Mouse (Mus musculus) activated CD4-positive, CD25-positive, alpha-beta regulatory T cell, adult 4 months (primary cell): ENCODE measurements around the gene Eid3. TPM values are rescaled to one million over a fixed set of nuclear protein-coding genes. Genes with fewer than 3 reads are reported as not detected.

Experiments
- ATAC-seq: one replicate; pipeline ENCODE4 v1.8.0; 2017
- polyA plus RNA-seq, 2 experiments: library from polyadenylated mRNA; unstranded; fragments of 100-300 nt; shearing (Covaris generic); gene quantifications; one replicate each; pipeline ENCODE4 v1.2.1; 2017

The Eid3 gene
- 1 to 10 TPM in 1 of 2 experiments, under 1 TPM in 1; 0.76 to 1.2 TPM for polyA plus RNA-seq

- ATAC-seq = no peak
These were observed at the start of gene Eid3 for GRCm38 (mm10) chr10:82866356-82866755. Gene Eid3, plus strand, starts transcription at chr10:82866626.

GRCm38 (mm10) chr10:82817514-82817913 is 48.9 kb upstream of the Eid3 start:
- ATAC-seq = no peak

DNA sequence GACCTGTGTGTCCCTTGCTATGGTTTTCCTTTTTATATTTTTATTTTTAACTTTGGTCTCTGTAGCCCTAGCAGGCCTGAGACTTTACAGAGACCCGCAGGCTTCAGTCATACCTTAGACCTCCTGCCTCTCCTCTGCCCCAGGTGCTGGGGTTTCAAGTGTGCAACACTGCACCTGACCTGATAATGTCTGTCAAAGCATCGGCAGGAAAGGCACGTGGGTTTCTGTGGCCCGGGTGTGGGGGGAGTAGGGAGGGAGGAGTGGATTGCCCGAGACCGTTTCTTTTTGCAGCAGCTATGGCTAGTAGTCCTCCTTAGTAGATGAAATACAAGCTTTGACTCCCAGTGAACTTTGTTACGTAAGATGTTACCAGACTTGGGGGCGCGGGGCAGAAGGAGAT is 48.5 kb upstream of the Eid3 start:
- no peak for ATAC-seq

DNA sequence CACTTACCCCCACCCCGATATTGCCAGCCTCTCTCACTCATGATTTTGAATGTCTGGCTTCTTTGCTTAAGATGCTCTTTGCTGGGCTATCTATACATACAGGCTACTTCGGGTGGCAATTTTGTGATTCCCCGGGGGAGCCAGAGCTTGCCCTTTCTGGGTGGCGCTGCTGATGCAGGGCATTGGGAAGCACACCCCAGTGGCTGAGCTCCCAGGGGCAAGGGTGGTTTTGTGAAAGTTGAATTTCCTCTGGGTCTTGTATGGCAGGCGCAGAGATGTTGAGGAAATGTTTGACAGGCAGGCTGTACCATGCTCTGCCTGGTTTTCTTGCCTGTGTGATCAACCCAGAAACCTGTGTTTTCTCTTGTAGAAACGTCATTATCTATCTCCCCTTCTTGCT is 47.8 kb upstream of the Eid3 start:
- no peak for ATAC-seq

DNA sequence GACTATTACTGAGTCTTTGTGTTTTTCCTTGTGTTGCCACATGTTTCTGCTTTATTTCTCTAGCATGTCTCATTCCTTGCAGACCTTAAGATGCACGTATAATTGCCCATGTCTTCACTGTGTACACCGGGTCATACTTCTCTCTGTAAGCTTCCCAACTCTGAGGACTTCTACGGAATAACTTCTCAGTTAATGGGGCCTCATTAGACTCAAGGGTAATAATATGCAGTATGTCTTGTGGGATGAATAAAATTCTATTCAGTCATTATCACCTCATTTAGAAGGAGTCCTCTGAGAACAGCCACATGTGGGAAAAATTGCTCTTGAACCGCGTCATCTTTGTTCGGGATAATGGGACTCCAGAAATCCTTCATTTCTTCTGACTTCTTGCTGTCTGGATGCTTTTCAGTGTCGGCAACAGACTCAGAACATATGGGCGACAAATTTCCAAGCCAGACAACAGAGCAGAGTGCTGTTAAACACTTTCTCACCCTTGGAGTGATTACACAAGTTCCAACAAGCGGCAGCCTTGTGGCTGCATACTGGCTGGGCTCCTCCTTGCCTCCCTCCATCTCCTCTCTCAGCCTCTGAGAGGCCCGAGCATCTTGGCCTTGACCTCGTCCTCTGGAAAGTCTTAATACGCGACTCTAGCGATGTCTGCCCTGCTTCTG is 43.2 kb upstream of the Eid3 start:
- no peak for ATAC-seq

DNA sequence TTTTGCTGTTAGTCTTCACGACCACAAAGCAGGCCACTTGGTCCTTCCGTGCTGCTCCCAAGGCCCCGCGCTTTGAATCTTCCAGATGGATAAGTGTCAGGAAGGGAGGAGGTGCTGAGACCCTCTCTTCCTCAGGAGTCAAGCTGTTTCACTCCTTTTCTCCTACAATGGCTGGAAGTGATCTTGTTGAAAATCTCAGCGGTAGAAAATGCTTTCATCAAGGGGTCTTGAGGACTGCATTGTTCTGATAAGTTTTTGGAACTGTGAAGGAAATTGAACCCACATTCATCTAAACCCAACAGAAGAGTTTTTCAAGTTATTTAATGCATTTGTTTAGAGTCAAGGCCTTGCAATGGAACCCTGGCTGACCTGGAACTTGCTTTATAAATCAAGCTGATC is 42.6 kb upstream of the Eid3 start:
- ATAC-seq = no peak

DNA sequence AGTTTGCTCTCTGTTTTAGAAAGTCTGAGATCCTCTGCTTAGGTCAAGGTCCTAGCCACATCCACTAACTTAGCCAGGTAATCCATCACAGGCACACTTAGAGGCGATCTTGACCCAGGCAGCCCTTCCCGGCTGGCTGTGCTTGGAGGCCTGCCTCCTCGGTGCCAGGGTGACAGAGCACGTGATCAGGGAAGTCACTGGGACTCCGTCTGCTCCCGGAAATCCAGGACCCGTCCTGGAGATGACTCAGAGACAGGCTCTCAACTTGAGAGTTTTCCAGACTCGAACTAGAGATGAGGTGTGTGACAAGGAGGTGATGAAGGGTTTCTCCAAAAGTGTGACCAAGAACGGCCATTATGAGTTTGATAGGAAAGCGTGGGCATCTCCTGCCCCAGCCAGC is 41.9 kb upstream of the Eid3 start:
- ATAC-seq = no peak

- ATAC-seq = no peak
These were observed 39.9 kb upstream of the Eid3 start for GRCm38 (mm10) chr10:82826516-82826915.

- ATAC-seq = no peak
These were observed 32.5 kb upstream of the Eid3 start, which contains the start of gene Txnrd1 for GRCm38 (mm10) chr10:82833926-82834325. Gene Txnrd1, plus strand, starts transcription at chr10:82833951.

GRCm38 (mm10) chr10:82835898-82836297 is 30.5 kb upstream of the Eid3 start:
- ATAC-seq = no peak

DNA sequence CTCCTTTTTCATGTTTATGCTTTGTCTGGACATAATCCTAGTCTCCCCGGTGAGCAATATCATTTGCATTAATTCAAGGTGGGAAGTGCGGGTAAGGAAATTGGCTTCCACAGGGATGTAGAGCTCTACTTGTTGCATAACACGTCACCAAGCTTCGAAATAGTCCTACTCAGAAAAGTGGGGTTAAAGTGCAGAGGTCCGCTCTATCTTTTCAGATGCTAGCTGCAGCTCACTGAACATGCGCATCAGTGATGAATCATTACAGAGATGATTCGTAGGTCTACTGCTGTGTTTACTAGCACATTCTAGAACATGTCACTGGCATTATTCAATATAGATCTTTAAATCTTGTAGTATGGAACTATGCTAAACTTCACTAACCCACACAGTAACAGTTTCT is 28.0 kb upstream of the Eid3 start:
- no peak for ATAC-seq

GRCm38 (mm10) chr10:82844090-82844489 is 22.3 kb upstream of the Eid3 start:
- no peak for ATAC-seq

DNA sequence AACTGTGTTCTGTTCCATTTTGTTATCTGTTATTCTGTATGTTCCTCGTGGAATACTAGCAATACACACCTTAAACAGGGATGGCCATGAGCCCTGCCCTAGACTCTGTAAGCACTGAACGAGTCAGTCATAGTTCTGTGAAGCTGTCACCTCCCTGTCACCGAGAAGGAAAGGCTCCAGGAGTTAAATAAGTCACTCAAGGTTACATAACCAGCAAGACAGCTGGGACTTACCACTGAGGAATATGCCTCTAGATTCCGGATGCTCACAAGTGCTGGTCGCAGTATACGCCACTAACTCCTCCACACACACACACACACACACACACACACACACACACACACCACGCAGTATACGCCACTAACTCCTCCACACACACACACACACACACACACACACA is 21.7 kb upstream of the Eid3 start:
- no peak for ATAC-seq

- ATAC-seq = no peak
These were observed 18.5 kb upstream of the Eid3 start for GRCm38 (mm10) chr10:82847821-82848459.

DNA sequence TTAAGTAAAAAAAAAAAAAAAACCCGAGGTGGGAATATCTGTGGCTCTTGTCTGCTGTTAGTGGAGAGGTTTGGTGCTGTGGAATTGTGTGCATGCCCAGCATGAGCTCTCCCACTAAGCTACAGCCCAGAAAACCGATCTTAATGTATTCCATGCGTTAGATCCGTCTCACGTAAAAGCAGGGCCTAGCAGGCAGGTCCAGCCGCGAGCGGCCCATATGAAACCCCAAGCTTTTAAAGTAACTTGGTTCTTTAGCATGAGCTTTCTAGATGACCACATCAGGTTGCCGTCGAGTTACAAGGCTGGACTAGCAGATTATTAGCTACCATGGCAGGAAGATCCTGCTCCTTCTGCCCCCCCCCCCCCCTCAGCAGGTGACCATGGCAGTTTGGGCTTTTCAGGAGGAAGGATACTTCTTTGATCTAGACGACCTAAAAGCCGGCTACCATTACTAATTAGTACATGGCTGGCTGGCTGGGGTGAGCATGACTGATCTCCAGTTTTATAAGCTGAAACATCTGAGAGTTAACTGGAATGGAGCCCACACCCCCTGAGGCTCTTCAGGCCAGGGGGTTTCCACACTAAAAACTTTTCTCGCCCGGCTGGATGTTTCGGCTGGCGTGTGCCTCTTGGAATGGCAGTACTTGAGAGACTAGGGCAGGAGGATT is 16.6 kb upstream of the Eid3 start:
- ATAC-seq = no peak

GRCm38 (mm10) chr10:82850354-82850752 is 16.1 kb upstream of the Eid3 start:
- ATAC-seq = no peak

DNA sequence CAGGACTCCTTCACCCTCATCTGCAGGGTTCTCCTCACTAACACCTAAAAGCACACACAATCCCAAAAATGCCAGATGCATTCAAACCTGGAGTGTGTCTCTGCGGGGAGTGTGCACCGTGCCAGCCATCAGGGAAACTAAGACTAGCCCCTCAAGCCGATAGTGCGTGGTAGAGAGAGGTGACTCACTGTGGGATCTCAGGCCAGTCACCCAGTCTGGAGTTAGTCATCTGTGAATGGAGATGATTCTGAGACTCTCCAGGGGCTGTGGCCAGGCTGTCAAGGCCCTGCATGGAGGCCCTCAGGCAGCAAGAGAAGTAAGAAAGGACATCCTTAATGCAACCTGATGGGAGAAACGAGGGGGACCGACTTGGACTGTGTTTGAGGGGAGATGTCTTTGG is 14.7 kb upstream of the Eid3 start:
- no peak for ATAC-seq

DNA sequence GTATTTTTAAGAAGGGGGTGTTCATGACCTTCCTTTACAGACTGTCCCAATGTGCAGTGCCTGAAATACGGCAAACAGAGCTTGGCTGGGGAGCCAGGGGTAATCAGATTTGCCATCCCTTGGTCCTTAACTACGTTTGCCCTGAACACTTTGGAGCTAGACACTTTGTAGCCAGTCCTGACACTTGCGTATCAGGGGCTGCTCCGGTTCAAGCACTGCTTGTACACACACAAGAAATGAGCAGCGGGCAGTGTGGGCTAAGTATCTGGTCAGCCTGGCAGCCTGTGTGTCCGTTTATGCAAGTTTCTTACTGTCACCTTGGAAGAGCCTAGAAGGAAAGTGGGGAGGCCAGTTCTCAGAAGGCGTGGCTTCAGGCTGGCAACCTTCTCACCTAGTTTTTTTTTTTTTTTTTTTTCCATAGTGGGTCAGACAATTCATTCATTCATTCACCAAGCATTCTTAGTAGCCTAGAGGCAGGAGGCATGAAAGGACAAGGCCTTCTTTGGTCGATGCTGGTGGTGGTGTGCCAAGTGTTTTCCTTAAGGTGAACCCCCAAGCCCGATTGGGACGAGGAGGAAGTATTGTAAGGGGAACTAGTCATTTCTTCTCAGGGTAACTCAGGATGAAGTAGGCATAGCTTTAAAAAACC is 8.3 kb upstream of the Eid3 start:
- ATAC-seq = no peak

DNA sequence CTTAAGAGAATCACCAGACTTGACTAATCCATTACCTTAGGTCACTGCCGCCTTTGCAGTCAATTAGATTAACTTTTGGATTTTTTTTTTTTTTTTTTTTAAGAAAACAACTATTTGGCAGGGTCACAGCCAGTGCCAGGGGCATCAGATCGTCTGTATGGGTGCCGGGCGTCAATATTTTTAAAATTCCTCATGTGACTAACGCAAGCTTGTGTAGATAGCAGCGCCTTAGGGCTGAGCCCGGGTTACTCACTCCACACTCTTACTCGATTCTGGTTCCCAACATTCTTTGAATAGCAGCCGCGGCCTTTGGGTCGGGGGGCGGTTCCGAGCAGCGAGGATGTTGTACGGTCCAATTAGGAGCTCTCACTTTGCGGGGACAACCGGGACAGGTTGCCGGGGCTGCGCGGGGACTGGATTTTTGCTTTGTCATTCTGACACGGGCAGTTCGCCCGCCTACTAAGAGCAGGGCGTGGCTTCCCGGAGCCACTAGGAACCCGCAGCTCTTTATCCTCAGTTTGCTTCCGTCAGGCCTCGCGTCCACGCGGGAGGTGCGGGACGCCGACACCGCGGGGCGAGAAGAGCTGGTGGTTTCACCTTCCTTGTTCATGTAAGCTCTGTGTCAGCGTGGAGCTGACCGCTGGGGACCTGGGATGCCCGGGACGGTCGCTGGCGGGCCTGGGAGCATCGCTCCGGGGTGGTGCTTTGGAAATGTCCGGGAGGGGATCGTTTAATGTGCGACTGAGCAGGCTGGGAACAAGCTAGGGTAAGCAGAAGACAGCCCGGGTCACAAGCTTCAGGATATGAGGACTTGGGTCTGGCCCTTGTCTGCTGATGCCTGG is 7.5 kb upstream of the Eid3 start:
- ATAC-seq = peak; percentile 84

DNA sequence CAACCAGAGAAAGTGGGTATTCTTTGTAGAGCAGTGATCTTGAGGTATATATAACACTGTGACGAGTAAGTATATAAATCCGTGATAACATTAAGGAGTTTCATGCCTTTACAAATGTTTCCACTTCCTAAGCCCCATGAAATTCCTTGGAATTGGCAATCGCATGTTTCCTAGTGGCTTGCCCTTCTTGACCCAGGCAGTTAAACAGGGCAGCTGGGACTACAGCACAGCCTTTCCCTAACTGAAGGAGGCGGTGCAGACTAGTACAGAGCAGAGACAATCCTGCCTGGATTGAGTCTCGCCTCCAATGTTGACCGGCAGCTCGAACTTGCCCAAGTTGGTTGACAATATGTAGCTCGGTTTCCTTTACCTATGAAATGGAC is 6.9 kb upstream of the Eid3 start:
- peak; percentile 0 for ATAC-seq

DNA sequence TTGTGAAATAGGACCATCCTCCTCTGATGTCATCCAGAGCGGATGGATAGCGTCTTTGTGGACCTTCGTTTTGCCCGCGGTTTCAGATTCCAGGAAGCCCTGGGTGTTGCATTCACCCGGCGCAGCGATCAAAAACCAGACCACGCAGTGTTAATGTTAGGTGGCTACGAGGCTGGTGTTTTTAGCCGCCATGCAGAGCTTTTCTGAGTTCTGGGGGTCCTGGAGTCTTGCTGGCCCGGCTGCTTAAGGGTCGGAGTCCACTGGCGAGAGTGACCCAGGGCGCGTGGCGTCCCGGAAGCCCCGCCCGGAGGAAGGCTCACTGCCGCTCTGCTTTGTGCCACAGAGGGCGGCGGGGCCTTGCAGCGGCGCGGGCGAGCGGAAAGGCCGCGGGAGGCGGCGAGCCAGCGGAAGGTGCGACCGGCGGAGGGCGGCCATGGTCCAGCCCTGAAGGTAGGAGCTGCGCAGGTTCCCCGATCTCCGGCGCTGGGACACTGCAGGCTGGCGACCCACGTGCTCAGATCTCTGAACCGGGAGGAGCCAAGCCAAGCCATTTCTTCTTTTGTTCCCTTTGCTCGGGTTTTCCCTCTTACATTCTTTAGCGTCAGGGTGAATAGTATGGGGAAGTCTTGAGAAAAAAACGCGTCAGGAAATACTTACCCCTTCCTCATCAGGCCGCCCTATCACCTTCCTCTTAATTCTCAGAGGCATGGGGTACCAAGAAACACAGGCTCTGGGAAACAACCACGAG is 6.1 kb upstream of the Eid3 start:
- ATAC-seq = peak; percentile 48

DNA sequence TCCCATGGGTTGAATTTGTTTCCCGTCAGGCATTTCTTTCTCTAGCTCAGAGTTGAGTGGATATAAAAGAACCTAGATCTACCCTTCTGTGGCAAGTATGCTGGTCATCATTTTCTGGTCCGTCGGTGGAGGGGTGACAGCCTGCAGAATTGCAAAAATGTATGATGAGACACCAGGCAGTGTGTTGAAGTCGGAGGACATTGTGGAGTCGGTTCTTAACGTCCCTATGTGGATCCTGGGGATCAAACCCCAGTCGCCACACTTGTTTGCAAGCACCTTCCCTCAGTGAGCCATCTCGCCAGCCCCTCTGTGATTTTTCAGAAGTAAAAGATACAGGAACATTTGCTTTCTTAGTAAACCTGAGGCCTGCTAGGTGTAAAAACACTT is 5.5 kb upstream of the Eid3 start:
- no peak for ATAC-seq
